Mouse (Mus musculus) midbrain, embryonic 16.5 days (tissue): Measurements from ENCODE around the gene Ubiad1. TPM values are rescaled to one million over a fixed set of nuclear protein-coding genes. Genes with fewer than 3 reads are reported as not detected.
A peak's percentile ranks its signal among the peaks of the same experiment; 100 is the strongest.

Experiments used
- ATAC-seq: fragments of 200-750 bp; cut with Nextera tagmentation; 2 replicates; pipeline ENCODE4 v1.8.0; 2017; ENCODE audit warnings: moderate TSS enrichment
- H3K27ac ChIP-seq: fragments of 300-500 bp; sonication (generic); 2 replicates; pipeline ENCODE4 v1.5.1; 2014; ENCODE audit warnings: mild to moderate bottlenecking, low read length, mixed read lengths
- H3K27me3 ChIP-seq: fragments of 300-500 bp; sonication (generic); 2 replicates; pipeline ENCODE4 v1.6.1; 2014; ENCODE audit warnings: low read depth, low read length, mixed read lengths; ENCODE audit not compliant: control insufficient read depth, insufficient read depth
- H3K36me3 ChIP-seq: fragments of 300-500 bp; sonication (generic); 2 replicates; pipeline ENCODE4 v1.6.1; 2014; ENCODE audit warnings: mild to moderate bottlenecking, low read length, moderate library complexity, mixed read lengths; ENCODE audit not compliant: control insufficient read depth, insufficient read depth
- H3K4me1 ChIP-seq: fragments of 300-500 bp; sonication (generic); 2 replicates; pipeline ENCODE4 v1.6.1; 2014; ENCODE audit warnings: mild to moderate bottlenecking, low read length, mixed read lengths; ENCODE audit not compliant: control insufficient read depth, insufficient read depth
- H3K4me2 ChIP-seq: fragments of 300-500 bp; sonication (generic); 2 replicates; pipeline ENCODE4 v1.6.1; 2014; ENCODE audit warnings: mild to moderate bottlenecking, low read length, mixed read lengths
- H3K4me3 ChIP-seq: fragments of 300-500 bp; sonication (generic); 2 replicates; pipeline ENCODE4 v1.5.1; 2014; ENCODE audit warnings: low read depth, mild to moderate bottlenecking, low read length, moderate library complexity, mixed read lengths
- H3K9ac ChIP-seq: fragments of 300-500 bp; sonication (generic); 2 replicates; pipeline ENCODE4 v1.6.1; 2014; ENCODE audit warnings: low read depth, low read length, mixed read lengths
- H3K9me3 ChIP-seq: fragments of 300-500 bp; sonication (generic); replicated peaks from 2 replicates; pipeline ENCODE4 v1.6.1; 2014; ENCODE audit warnings: mild to moderate bottlenecking, low read length, mixed read lengths; ENCODE audit not compliant: control insufficient read depth, poor library complexity, severe bottlenecking
- WGBS: fragments of 180-500 bp; shearing (Covaris S2); extraction: QIAGEN DNeasy Blood & Tissue Kit; methylation state at CpG from one replicate; pipeline ENCODE4 v1.1.7; 2014; 5-methylcytosine and 5-hydroxymethylcytosine counted together
- polyA plus RNA-seq: library from polyadenylated mRNA; unstranded; fragments of >200 nt; fragmentation: Nextera tagmentation; extraction: Ambion mirVana; gene quantifications from 2 replicates; pipeline ENCODE4 v1.2.1, GENCODE M21; 2015

Ubiad1 gene
- polyA plus RNA-seq, 1 experiment from 2014 or later: 19.8 TPM

DNA sequence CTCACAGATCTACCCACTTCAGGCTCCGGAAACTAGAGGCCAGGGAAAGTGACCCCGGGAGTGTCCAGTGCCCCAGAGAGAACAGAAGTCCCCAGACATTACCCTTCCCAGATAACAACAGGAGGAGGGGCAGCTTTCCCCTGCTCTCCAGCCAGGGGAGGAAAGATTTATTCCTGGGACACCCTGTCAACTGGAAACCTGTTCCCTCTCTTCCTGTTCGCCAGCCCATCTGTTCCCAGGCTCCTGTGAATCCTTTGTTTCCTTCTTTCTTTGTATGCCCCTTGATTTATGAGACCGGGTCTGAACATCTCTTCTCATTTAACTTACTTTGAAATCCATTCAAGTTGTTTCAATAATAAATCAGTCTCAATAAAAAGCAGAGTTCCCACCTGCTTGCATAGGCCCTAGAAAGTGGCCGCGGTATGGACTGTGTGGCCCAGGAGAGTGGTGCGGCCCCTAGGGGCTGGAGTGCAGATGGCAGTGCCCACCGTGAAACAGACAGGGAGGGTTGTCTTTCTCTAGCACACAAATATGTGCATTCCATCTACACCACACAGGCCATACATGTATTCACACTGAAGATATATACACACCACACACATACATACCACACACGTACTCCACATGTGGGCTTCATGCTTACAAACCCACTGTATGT, 45.0 kb downstream of the Ubiad1 start:
- Histone ChIP-seq H3K27ac (no peak overlapping the region), H3K27me3 (no peaks in the 10 kb centered on the region), H3K9ac (no peak overlapping the region), H3K4me1 (peaks cover 20% of the 10 kb centered on the region), H3K4me2 (no peak overlapping the region), H3K36me3 (no peaks in the 10 kb centered on the region), H3K4me3 (no peak overlapping the region), H3K9me3 (no peaks in the 10 kb centered on the region)
- no peak for ATAC-seq
- WGBS: 65% methylated on average over 9 of the region's 9 CpGs

DNA sequence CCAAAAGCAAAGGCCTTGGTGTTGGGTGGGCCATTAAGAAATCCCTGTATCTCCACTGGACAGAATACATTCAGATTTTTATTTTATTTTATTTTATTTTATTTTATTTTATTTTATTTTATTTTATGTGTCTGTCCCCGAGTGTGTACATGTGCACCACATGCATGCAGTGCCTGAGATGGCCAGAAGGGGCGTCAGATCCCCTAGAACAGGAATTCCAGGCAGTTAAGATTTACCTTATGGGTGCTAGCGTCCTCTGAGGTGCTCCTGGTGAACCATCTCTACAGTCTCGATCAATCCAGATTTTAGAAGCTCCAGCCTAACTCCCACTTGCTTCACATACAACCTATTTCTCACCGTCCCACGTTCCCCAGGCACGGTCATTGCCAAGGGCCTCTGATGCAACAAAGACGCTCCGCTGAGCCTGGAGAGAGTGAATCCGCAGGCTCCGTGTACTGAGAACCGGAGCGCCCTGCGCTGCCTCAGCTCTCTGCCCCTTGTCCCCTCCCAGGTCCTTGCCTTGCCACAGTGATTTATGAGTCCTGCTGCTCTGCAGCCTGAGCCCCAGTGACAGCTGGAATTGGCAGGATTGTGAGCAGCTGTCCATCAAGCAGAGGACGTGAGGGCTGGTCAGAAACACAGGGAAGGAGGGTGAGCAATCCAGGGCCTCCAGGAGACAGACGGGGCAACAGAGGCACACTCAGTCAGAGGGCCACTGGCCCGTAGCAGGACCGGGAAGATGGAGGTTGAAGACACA, 46.9 kb downstream of the Ubiad1 start:
- H3K9me3 ChIP-seq: no peaks in the 10 kb centered on the region
- no peak overlapping the region for H3K27ac ChIP-seq
- H3K27me3 ChIP-seq: no peaks in the 10 kb centered on the region
- peaks cover 7% of the 10 kb centered on the region for H3K4me1 ChIP-seq
- H3K9ac ChIP-seq: 0 out of 2 replicates have a peak overlapping the region, but pooled peaks have one; percentile 23
- H3K36me3 ChIP-seq: no peaks in the 10 kb centered on the region
- H3K4me3 ChIP-seq: no peak overlapping the region
- no peak for ATAC-seq
- H3K4me2 ChIP-seq: no peak overlapping the region
- 59% methylated on average over 18 of the region's 18 CpGs for WGBS

DNA sequence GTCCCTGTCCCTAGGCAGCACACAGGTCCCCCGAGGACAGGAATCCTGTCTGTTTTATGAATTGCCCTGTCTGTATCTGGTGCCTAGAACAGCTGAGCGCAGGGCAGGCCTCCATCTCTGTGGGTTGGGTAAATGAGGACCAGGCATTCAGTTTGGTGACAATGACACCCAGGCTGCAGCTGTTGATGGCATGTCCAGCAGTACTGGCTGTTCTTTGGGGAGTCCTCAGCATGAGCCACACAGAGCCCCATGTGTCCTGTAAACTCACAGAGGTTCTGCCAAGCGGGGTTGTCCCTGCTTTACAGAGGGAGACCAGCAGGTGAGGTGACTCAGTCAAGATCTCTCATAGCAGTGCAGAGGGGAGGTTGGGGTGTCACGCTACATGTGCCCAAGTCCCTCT, 47.5 kb downstream of the Ubiad1 start:
- Histone ChIP-seq H3K4me1 (peaks cover 13% of the 10 kb centered on the region), H3K27ac (no peak overlapping the region), H3K4me3 (no peak overlapping the region), H3K27me3 (no peaks in the 10 kb centered on the region), H3K9ac (no peak overlapping the region), H3K4me2 (no peak overlapping the region), H3K9me3 (no peaks in the 10 kb centered on the region), H3K36me3 (no peaks in the 10 kb centered on the region)
- ATAC-seq: no peak
- 88% methylated on average over 4 of the region's 4 CpGs for WGBS

DNA sequence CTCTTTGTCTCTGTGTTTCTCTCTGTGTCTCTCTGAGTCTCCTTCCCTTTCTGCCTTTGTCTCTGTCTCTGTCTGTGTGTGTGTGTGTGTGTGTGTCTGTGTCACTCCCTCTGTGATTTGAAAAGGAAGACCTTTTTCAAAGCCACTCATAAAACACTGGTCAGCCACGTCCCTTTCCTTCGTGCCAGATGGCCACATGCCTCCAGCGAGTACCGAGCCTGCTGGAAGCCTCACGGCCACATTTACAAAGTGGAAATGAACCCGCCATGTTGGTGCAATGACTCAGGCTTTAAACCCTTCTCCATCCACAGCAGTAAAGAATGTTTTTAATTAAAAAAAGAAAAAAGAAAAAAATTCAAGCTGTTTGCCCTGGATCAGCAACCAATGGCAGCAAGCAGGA, 48.7 kb downstream of the Ubiad1 start:
- H3K27me3 ChIP-seq: no peaks in the 10 kb centered on the region
- no peak overlapping the region for H3K9ac ChIP-seq
- ATAC-seq: no peak
- no peak overlapping the region for H3K4me3 ChIP-seq
- H3K4me1 ChIP-seq: peaks cover 22% of the 10 kb centered on the region
- 55% methylated on average over 6 of the region's 6 CpGs for WGBS
- H3K27ac ChIP-seq: no peak overlapping the region
- no peak overlapping the region for H3K4me2 ChIP-seq
- H3K9me3 ChIP-seq: no peaks in the 10 kb centered on the region
- no peaks in the 10 kb centered on the region for H3K36me3 ChIP-seq

DNA sequence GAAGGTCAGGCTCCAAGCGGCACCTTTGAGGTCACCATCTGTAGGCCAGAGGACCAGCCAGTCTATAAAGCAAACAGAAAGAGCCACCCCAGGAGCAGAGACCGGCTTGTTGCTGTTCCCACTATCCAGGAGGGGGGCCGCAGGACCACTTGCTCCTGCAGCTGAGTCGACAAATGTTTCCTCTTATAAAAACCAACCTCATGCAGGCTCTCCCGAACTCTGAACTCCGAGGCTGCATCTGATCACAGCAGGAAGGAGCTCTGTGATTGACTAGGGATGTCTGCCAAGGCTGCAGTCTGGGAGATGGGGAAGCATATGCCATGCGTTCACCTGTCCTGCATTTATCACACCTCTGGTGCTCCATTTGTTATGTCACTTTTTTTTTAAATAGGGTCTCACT, 49.4 kb downstream of the Ubiad1 start:
- Histone ChIP-seq H3K9ac (no peak overlapping the region), H3K4me3 (no peak overlapping the region), H3K27me3 (no peaks in the 10 kb centered on the region), H3K36me3 (no peaks in the 10 kb centered on the region), H3K9me3 (no peaks in the 10 kb centered on the region), H3K4me2 (no peak overlapping the region), H3K4me1 (peaks cover 22% of the 10 kb centered on the region), H3K27ac (no peak overlapping the region)
- WGBS: 68% methylated on average over 7 of the region's 7 CpGs
- no peak for ATAC-seq

DNA sequence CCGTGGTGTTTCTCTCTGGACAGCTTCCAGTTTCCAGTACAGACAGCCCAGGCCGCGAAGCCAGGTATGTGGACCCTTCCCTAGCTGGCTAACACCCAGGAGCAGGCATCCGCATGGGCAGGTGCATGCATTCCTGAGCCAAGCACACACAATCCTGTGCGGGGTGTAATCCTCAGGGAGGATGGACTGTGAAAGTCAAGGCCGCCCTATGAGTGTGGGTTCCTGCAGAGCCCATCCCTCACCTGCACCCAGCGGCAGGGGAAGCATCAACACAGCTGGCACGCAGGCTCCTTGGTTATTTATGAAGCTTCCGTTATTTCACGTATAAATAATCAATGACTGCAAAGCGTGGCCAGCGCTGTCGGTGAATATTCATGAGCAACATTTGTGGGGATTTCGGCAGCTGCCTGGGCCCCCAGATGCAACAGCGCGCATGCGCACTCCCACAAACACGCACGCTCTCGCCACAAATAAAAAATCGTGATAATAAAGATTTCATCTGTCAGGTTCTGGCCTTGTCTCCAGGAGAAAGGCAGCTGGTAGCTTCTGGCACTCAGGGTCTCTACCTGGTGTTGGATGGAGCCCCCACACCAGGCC, 52.8 kb downstream of the Ubiad1 start:
- H3K36me3 ChIP-seq: no peaks in the 10 kb centered on the region
- H3K4me2 ChIP-seq: peak overlapping the region; percentile 34
- H3K9me3 ChIP-seq: no peaks in the 10 kb centered on the region
- no peak overlapping the region for H3K4me3 ChIP-seq
- H3K4me1 ChIP-seq: peaks cover 18% of the 10 kb centered on the region
- no peaks in the 10 kb centered on the region for H3K27me3 ChIP-seq
- H3K9ac ChIP-seq: peak overlapping the region; percentile 55
- H3K27ac ChIP-seq: peak overlapping the region; percentile 72
- 45% methylated on average over 21 of the region's 21 CpGs for WGBS
- peak; percentile 81 for ATAC-seq

DNA sequence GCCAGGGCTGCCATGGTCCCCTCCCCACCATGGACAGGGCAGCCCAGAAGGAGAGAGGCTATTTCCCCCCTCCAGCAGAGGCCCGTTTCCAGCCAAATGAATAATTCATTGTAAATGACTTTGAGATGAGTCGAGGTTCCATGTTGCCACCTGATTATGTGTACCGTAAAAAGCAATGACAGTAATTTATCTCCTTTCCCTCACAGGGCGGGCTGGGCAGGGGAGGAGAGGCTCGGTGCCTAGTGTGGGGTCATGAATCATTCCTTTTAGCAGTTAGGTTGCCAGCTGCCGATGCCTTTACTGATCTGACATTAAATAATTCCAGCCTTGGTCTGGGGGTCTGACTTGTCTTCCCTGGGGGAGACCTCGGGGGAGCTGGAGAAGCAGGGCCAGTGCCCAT, 54.9 kb downstream of the Ubiad1 start:
- ATAC-seq: no peak
- WGBS: 37% methylated on average over 7 of the region's 7 CpGs
- Histone ChIP-seq H3K9ac (no peak overlapping the region), H3K4me1 (peaks cover 29% of the 10 kb centered on the region), H3K27ac (no peak overlapping the region), H3K4me2 (no peak overlapping the region), H3K36me3 (no peaks in the 10 kb centered on the region), H3K4me3 (no peak overlapping the region), H3K27me3 (no peaks in the 10 kb centered on the region), H3K9me3 (no peaks in the 10 kb centered on the region)

DNA sequence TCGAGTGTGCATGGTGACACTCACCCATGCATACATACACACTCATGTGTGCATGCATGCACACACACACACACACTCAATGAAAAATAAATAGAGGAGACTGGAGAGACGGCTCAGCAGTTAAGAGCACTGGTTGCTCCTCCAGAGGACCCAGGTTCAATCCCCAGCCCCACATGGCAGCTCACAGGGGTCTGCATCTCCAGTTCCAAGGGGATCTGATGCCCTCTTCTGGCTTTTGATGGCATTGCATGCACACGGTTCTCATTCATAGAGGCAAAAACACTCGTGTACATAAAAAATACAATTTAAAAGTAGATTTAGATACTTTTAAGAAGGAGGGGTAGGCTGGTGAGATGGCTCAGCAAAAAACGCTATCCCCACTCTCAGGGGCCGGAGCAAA, 55.5 kb downstream of the Ubiad1 start:
- Histone ChIP-seq H3K9ac (no peak overlapping the region), H3K4me1 (peaks cover 35% of the 10 kb centered on the region), H3K27ac (no peak overlapping the region), H3K36me3 (no peaks in the 10 kb centered on the region), H3K27me3 (no peaks in the 10 kb centered on the region), H3K4me2 (no peak overlapping the region), H3K4me3 (no peak overlapping the region), H3K9me3 (no peaks in the 10 kb centered on the region)
- WGBS: 75% methylated on average over 6 of the region's 6 CpGs
- no peak for ATAC-seq

DNA sequence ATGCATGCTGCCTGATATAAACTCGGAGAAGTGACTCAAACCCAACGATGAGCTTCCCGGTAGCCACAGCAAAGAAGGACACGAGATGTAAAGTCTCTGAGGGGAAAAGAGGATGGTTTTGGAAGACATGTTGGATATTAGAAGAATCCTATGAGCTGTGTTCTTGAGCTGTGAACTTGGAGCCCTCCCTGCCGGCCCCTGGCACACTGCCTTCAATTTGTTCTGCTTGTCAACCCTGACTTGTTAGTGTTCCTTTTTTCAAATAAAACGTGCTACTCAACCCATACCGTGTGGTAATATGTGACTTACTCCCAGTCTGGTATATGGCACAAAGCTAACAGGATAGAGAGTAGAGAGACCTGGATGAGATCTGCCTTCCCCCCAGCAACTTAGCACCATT, 59.3 kb downstream of the Ubiad1 start:
- Histone ChIP-seq H3K36me3 (no peaks in the 10 kb centered on the region), H3K4me2 (no peak overlapping the region), H3K9ac (no peak overlapping the region), H3K4me1 (peaks cover 25% of the 10 kb centered on the region), H3K9me3 (no peaks in the 10 kb centered on the region), H3K27ac (peak overlapping the region; percentile 79), H3K27me3 (no peaks in the 10 kb centered on the region), H3K4me3 (no peak overlapping the region)
- 41% methylated on average over 7 of the region's 7 CpGs for WGBS
- no peak for ATAC-seq
